Mouse (Mus musculus) bone marrow macrophage, adult 2 months (primary cell): Measurements from ENCODE around the gene B4galt3.

Source experiments
- CTCF ChIP-seq: IDR thresholded peaks from 2 replicates; pipeline ENCODE4 v1.5.1; 2012; ENCODE audit warnings: low read depth, mild to moderate bottlenecking, low read length, moderate library complexity
- POLR2A ChIP-seq: IDR thresholded peaks from 2 replicates; pipeline ENCODE4 v1.6.1; 2012; ENCODE audit warnings: mild to moderate bottlenecking, low read depth, low read length, borderline replicate concordance

DNA sequence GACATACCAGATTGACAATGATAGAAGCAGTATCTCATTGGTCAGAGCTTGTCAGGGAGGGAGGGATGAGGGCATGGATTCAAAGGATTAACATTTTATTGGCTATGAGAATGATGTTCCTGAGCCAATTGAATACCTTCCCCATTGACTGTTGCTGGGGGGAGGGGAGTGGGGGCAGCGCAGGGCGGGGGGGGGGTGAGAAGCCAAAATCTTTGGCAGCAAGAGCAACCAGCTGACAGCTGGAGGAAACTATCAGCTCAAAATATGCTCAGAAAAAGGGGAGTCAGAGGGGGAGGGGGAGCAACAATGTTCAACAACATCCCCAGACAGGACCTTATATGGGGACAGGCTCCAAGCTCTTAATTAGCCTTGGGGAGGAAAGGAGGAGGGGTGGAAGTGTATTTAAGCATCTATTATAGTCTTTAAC is 6.9 kb upstream of the B4galt3 start:
- TF ChIP-seq POLR2A (no peak), CTCF (no peak)
